Mouse (Mus musculus) heart, adult 2 months (tissue): Measurements from ENCODE around the gene Gpx1.

Experiments
- CTCF ChIP-seq: fragments of 200-600 bp; IDR thresholded peaks from 2 replicates; pipeline ENCODE4 v1.8.1; 2022; ENCODE audit warnings: antibody characterized with exemption, mild to moderate bottlenecking, moderate library complexity
- EP300 ChIP-seq: fragments of 200-500 bp; IDR thresholded peaks from 2 replicates; pipeline ENCODE4 v1.6.1; 2011; ENCODE audit warnings: low read depth, low read length, control low read depth; ENCODE audit not compliant: insufficient read depth
- POLR2A ChIP-seq: fragments of 200-500 bp; IDR thresholded peaks from 2 replicates; pipeline ENCODE4 v1.6.1; 2011; ENCODE audit warnings: mild to moderate bottlenecking, low read depth, low read length, control low read depth; ENCODE audit not compliant: insufficient read depth

GRCm38 (mm10) chr9:108318462-108318861 lies 20.2 kb upstream of the Gpx1 start:
- no peak for TF ChIP-seq POLR2A
- no peak for TF ChIP-seq EP300
- no peak for TF ChIP-seq CTCF
